Mouse (Mus musculus) small intestine, adult 2 months (tissue): ENCODE measurements around the gene Als2.

ENCODE experiments used
- CTCF ChIP-seq: fragments of 200-500 bp; IDR thresholded peaks from 2 replicates; pipeline ENCODE4 v1.5.1; 2012; ENCODE audit warnings: low read depth, mild to moderate bottlenecking, control low read depth, inconsistent platforms, low read length, moderate library complexity, mixed read lengths; ENCODE audit not compliant: insufficient replicate concordance, insufficient read length; ENCODE audit errors: extremely low read depth
- POLR2A ChIP-seq: fragments of 200-500 bp; IDR thresholded peaks from 2 replicates; pipeline ENCODE4 v1.6.1; 2012; ENCODE audit warnings: low read depth, mild to moderate bottlenecking, control low read depth, inconsistent platforms, low read length, moderate library complexity

DNA sequence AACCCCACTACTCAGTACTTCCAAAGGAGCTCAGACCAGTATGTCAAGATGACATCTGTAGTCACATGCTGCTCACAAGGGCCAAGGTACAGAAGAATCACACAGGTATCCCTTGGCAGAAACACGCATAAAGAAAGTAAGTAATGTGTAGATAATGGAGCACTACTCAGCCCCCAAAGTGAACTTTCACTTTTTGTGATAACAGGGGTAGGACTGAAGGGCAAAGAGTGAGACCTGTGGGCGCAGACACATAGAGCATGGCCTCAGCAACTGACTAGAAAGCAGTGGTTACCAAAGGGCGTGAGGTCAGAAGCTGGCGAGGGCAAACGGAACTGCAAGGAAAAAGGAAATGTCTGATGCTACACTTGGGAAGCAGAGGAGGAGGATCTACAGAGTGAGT, 36.1 kb downstream of the Als2 start:
- TF ChIP-seq POLR2A (no peak), CTCF (no peak)
